Mouse (Mus musculus) liver, postnatal 0 days (tissue): ENCODE results near the gene Polr1d. TPM values are rescaled to one million over a fixed set of nuclear protein-coding genes. Genes with fewer than 3 reads are reported as not detected.

ENCODE experiments used
- ATAC-seq: fragments of 200-750 bp; cut with Nextera tagmentation; 2 replicates; pipeline ENCODE4 v1.8.0; 2017; ENCODE audit warnings: mild to moderate bottlenecking, moderate library complexity
- DNase-seq: peaks from one replicate; pipeline ENCODE4 v3.0.0-alpha.2; 2016
- H3K27ac ChIP-seq: fragments of 300-500 bp; sonication (generic); 2 replicates; pipeline ENCODE4 v1.5.1; 2014; ENCODE audit warnings: antibody characterized with exemption, moderate library complexity, mild to moderate bottlenecking, low read depth
- H3K27me3 ChIP-seq: fragments of 300-500 bp; sonication (generic); 2 replicates; pipeline ENCODE4 v1.6.1; 2014; ENCODE audit warnings: low read length, control low read depth, mixed read lengths; ENCODE audit not compliant: insufficient read depth
- H3K36me3 ChIP-seq: fragments of 300-500 bp; sonication (generic); replicated peaks from 2 replicates; pipeline ENCODE4 v1.6.1; 2014; ENCODE audit warnings: mild to moderate bottlenecking, control low read depth, low read length, moderate library complexity, mixed read lengths; ENCODE audit not compliant: insufficient read depth
- H3K4me1 ChIP-seq: fragments of 300-500 bp; sonication (generic); 2 replicates; pipeline ENCODE4 v1.6.1; 2014; ENCODE audit warnings: antibody characterized with exemption, mild to moderate bottlenecking, control low read depth; ENCODE audit not compliant: insufficient read depth
- H3K4me2 ChIP-seq: fragments of 300-500 bp; sonication (generic); 2 replicates; pipeline ENCODE4 v1.6.1; 2014; ENCODE audit warnings: low read depth, mild to moderate bottlenecking, low read length, moderate library complexity, mixed read lengths
- H3K4me3 ChIP-seq: fragments of 300-500 bp; sonication (generic); 2 replicates; pipeline ENCODE4 v1.5.1; 2014; ENCODE audit warnings: low read depth, low read length
- H3K9ac ChIP-seq: fragments of 300-500 bp; sonication (generic); replicated peaks from 2 replicates; pipeline ENCODE4 v1.6.1; 2014; ENCODE audit warnings: mild to moderate bottlenecking, moderate library complexity
- H3K9me3 ChIP-seq: fragments of 300-500 bp; sonication (generic); 2 replicates; pipeline ENCODE4 v1.6.1; 2016; ENCODE audit warnings: mild to moderate bottlenecking, control low read depth, low read length, mixed read lengths
- CTCF ChIP-seq: sonication (generic); IDR thresholded peaks from 2 replicates; pipeline ENCODE4 v1.5.1; 2016; ENCODE audit warnings: antibody characterized with exemption, low read depth
- EP300 ChIP-seq: IDR thresholded peaks from 2 replicates; pipeline ENCODE4 v1.6.1; 2016; ENCODE audit warnings: antibody characterized with exemption, low read depth, mild to moderate bottlenecking
- WGBS: fragments of 180-500 bp; shearing (Covaris S2); extraction: QIAGEN DNeasy Blood & Tissue Kit; methylation state at CpG from one replicate; pipeline ENCODE4 v1.1.7; 2014; ENCODE audit not compliant: insufficient replicate concordance; 5-methylcytosine and 5-hydroxymethylcytosine counted together
- polyA plus RNA-seq: library from polyadenylated mRNA; unstranded; fragments of >200 nt; fragmentation: Nextera tagmentation; extraction: Ambion mirVana; gene quantifications from 2 replicates; pipeline ENCODE4 v1.2.1, GENCODE M21; 2015

Gene Polr1d
- polyA plus RNA-seq, 1 experiment from 2014 or later: 72.9 TPM

DNA sequence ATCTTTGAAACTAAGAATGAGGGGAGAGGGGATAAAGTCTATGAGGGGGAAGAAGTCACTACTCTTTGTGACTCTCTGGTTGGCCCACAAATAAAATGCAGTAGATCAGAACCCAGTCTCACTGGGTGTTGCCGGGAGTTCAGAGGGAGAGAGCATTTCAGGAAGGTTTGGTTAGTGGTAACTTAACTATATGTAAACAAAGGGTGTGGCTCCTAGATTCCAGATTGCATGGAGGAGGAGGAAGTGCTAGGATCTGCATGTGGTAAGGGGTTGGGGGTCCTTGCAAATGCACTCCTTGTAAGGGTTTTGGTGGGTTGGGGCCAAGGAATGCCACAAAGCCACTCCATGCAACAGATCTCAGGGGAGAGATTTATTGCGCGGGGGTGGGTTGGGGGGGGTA, 79.5 kb downstream of the Polr1d start:
- WGBS: 36% methylated on average over 3 of the region's 3 CpGs

DNA sequence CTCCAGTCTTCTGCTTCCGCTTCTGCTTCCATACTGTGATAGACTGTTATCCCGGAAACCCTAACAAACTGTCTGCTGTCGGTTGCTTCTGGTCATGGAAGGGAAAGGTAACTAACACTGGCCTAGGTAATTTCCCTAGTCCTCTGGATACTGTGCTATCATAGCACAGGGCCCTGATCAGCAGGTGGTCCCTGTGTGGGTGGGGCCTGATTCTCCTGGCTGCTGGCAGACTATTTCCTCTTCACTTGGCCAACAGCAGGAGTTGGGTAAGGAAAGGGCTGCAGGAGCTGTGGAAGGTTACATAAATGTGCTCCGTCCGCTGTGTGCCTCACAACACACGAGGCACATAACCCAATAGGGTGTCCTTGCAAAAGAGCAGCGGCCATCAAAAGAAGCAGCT, 80.6 kb downstream of the Polr1d start:
- Histone ChIP-seq H3K4me1 (no peaks in the 10 kb centered on the region), H3K9ac (no peak overlapping the region), H3K36me3 (no peaks in the 10 kb centered on the region), H3K4me2 (no peak overlapping the region), H3K27me3 (no peaks in the 10 kb centered on the region), H3K9me3 (no peaks in the 10 kb centered on the region), H3K27ac (no peak overlapping the region), H3K4me3 (no peak overlapping the region)
- WGBS: 66% methylated on average over 7 of the region's 7 CpGs
- TF ChIP-seq EP300: no peak
- DNase-seq (no peak), ATAC-seq (no peak)

More for the DNA sequence above, 79.5 kb downstream of the Polr1d start:
- Histone ChIP-seq H3K27ac (no peak overlapping the region), H3K9me3 (no peaks in the 10 kb centered on the region), H3K4me2 (no peak overlapping the region), H3K4me1 (no peaks in the 10 kb centered on the region), H3K36me3 (no peaks in the 10 kb centered on the region), H3K9ac (no peak overlapping the region), H3K4me3 (no peak overlapping the region), H3K27me3 (no peaks in the 10 kb centered on the region)
- no peak for ATAC-seq
- TF ChIP-seq CTCF (no peak), EP300 (no peak)
- no peak for DNase-seq

DNA sequence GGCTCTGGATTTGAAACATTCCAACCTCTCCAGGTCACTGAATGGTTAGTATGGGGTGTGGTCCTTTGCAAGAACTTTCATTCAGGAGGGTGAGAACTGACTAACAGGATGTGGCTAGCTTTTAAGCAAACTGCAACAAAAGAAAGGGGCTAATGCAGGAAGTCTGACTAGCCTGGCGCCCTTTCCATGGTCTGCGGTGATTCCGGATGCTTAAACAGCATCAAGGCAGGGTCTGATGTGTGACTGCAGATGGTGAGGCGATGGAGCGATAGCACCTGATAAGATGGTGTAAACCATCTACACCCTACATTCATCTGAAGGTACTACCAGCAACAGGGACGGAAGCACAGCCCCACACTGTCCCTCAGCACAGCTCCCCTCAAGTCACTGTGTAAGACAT, 82.5 kb downstream of the Polr1d start:
- H3K9ac ChIP-seq: no peak overlapping the region
- ATAC-seq (no peak), DNase-seq (no peak)
- no peaks in the 10 kb centered on the region for H3K9me3 ChIP-seq
- TF ChIP-seq EP300 (no peak), CTCF (no peak)
- no peaks in the 10 kb centered on the region for H3K27me3 ChIP-seq
- no peaks in the 10 kb centered on the region for H3K36me3 ChIP-seq
- H3K4me3 ChIP-seq: no peak overlapping the region
- 26% methylated on average over 6 of the region's 6 CpGs for WGBS
- no peak overlapping the region for H3K27ac ChIP-seq
- no peak overlapping the region for H3K4me2 ChIP-seq
- H3K4me1 ChIP-seq: no peaks in the 10 kb centered on the region

DNA sequence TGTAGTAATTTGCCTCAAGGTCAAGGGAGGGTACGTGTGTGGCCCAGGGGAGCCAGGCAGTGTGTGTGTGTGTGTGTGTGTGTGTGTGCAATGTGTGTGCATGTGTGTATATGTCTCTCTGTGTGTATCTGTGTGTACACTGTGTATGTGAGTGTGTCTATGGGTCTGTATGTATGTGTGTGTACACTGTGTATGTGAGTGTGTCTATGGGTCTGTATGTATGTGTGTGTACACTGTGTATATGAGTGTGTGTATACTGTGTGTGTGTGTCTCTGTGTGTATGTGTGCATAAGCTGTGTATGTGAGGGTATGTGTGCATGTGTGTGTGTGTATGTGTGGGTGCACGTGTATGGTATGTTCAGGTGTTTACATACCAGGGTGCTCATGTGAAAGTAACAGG, 82.9 kb downstream of the Polr1d start:
- H3K4me2 ChIP-seq: no peak overlapping the region

More for the DNA sequence above, 82.9 kb downstream of the Polr1d start:
- no peaks in the 10 kb centered on the region for H3K36me3 ChIP-seq
- no peak overlapping the region for H3K9ac ChIP-seq
- TF ChIP-seq EP300: no peak
- no peak for TF ChIP-seq CTCF
- no peak for ATAC-seq
- no peaks in the 10 kb centered on the region for H3K9me3 ChIP-seq
- no peaks in the 10 kb centered on the region for H3K4me1 ChIP-seq
- no peak overlapping the region for H3K4me3 ChIP-seq
- H3K27me3 ChIP-seq: no peaks in the 10 kb centered on the region
- WGBS: 78% methylated on average over 2 of the region's 2 CpGs
- no peak for DNase-seq
- no peak overlapping the region for H3K27ac ChIP-seq

Other genes with a start within 250 kb of the Polr1d start
- gene Rpl21, start 244.2 kb upstream of the Polr1d start, polyA plus RNA-seq: 281 and 298 TPM in 2 replicates
- 3.0 and 3.1 TPM in 2 replicates for gene Rasl11a, start 232.0 kb upstream of the Polr1d start, polyA plus RNA-seq
- 31.6 and 33.5 TPM in 2 replicates for gene Gtf3a, start 128.4 kb upstream of the Polr1d start, polyA plus RNA-seq
- 12.5 and 12.7 TPM in 2 replicates for gene Mtif3, start 113.2 kb upstream of the Polr1d start, polyA plus RNA-seq
- 5.4 and 6.9 TPM in 2 replicates for gene Lnx2, start 464 bp upstream of the Polr1d start, polyA plus RNA-seq
- not detected in 2 replicates for gene Gsx1, start 111.6 kb downstream of the Polr1d start, polyA plus RNA-seq
- gene Pdx1, start 192.9 kb downstream of the Polr1d start, polyA plus RNA-seq: not detected in 2 replicates
- gene Cdx2, start 230.2 kb downstream of the Polr1d start, polyA plus RNA-seq: not detected in 2 replicates
- gene Urad, start 245.4 kb downstream of the Polr1d start, polyA plus RNA-seq: 35.9 and 38.6 TPM in 2 replicates